Mouse (Mus musculus): ENCODE data around the gene Lrrc56. TPM values are rescaled to one million over a fixed set of nuclear protein-coding genes. Genes with fewer than 3 reads are reported as not detected.

Gene Lrrc56
- polyA plus RNA-seq, 1 experiment: 22.6 TPM

DNA sequence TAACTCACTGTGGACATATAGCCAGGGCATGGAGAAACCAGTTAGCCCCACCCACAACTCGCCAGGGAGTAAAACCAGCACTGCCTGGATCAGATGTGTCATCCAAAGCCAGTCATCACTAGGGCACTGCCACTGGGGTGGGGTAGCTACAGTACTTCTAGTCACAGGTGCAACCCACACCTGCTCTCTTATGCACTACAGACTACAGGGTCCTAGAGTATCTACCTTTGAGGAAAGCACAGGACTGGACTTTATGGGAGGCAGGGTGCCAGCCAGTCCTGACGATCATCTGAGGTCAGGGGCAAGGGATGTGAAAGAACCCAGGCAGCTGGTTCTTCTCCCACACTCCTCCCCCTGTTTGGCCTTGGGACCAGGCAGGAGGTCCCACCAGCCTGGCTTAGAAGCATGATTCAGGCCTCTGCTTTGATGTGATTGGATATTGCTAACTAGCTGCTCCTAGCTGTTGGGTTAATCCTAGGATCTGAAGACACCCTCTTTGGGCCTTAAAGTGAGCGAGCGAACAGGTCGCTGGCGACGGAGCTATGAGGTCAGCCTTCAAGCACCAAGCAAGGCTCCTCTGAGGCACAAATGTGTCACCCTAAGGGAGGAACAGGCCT is 25.9 kb upstream of the Lrrc56 start:
- Histone ChIP-seq H3K27me3 (ENCODE audit: control insufficient read depth) (no peaks in the 10 kb centered on the region), H3K9me3 (ENCODE audit: control insufficient read depth, low read length) (no peaks in the 10 kb centered on the region), H3K36me3 (ENCODE audit: control insufficient read depth) (peaks cover 32% of the 10 kb centered on the region), H3K4me1 (ENCODE audit: control insufficient read depth) (peaks cover 74% of the 10 kb centered on the region), H3K4me3 (replicated peaks) (peak overlapping the region; percentile 69)
- TF ChIP-seq GATA1 (IDR thresholded peaks at IDR 0.05; ENCODE audit: low read length) (no peak), TAL1 (IDR thresholded peaks at IDR 0.05; ENCODE audit: low read length) (no peak)

DNA sequence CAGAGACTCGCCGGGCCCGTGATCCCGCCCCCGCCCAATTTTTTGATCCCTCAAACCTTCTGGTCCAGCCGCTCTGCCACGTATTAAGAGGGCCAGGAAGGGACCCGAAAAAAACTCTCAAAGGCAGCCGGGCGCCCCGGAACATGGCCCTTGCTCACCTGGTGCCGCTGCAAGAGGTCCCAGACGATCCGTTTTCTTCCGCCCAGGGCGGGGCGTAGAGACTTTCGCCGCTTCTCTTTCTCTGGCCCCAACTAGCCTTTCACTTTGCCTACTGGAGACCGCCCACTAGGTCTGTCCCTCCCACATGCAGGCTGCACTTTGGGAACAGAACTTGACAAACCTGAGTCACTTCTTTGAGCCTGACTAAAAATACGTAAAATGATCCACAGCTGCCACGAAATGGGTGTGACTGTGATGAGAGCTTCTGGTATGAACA is 25.4 kb upstream of the Lrrc56 start:
- Histone ChIP-seq H3K4me1 (ENCODE audit: control insufficient read depth) (peaks cover 80% of the 10 kb centered on the region), H3K36me3 (ENCODE audit: control insufficient read depth) (peaks cover 26% of the 10 kb centered on the region)

DNA sequence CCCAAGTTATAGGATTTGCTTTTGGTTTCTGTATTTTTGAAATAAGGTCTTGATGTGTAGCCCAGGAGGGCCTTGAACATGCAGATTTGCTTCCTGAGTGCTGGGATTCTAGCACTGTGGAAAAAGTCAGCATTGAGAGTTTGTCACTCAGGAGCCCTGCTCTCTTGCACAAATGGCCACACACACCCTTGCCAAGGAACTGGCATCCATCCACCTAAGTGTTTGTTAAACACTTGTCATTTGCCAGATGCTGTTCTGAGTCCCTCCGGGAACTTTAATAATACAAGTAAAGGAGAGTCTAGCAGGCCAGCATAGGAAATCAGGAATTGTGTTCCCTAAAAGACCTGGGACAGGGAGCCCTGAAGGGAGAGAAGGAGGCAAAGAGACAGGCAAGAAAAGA is 24.7 kb upstream of the Lrrc56 start:
- Histone ChIP-seq H3K27me3 (ENCODE audit: control insufficient read depth) (no peaks in the 10 kb centered on the region), H3K36me3 (ENCODE audit: control insufficient read depth) (peaks cover 19% of the 10 kb centered on the region), H3K9me3 (ENCODE audit: control insufficient read depth, low read length) (no peaks in the 10 kb centered on the region), H3K4me3 (replicated peaks) (peak overlapping the region; percentile 69), H3K4me1 (ENCODE audit: control insufficient read depth) (peaks cover 78% of the 10 kb centered on the region)
- TF ChIP-seq TAL1 (IDR thresholded peaks at IDR 0.05; ENCODE audit: low read length) (no peak), GATA1 (IDR thresholded peaks at IDR 0.05; ENCODE audit: low read length) (no peak)

More for the DNA sequence above, 25.4 kb upstream of the Lrrc56 start:
- TF ChIP-seq GATA1 (IDR thresholded peaks at IDR 0.05; ENCODE audit: low read length) (no peak), TAL1 (IDR thresholded peaks at IDR 0.05; ENCODE audit: low read length) (no peak)
- H3K9me3 ChIP-seq (ENCODE audit: control insufficient read depth, low read length): no peaks in the 10 kb centered on the region
- H3K4me3 ChIP-seq (replicated peaks): peak overlapping the region; percentile 69
- H3K27me3 ChIP-seq (ENCODE audit: control insufficient read depth): no peaks in the 10 kb centered on the region

DNA sequence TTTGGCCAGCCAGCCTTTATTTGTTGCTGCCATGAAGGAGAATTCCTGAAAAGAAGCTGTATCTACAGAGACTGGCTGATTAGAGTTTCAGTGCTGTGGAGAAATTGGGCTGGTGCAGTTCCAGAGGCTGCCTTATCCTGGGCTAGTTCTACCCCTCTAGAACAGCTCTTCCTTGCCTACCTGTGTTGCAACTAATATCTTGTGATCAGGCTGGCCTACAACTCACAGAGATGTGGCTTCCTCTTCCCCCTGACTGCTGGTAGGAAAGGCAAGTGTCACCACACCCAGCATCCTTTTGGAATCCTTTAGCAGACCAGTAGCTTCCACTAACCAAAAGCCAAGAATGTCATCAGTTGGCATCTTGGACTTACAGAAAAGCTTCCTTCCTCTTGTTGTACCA is 24.1 kb upstream of the Lrrc56 start:
- Histone ChIP-seq H3K4me3 (replicated peaks) (no peak overlapping the region), H3K4me1 (ENCODE audit: control insufficient read depth) (peaks cover 73% of the 10 kb centered on the region), H3K36me3 (ENCODE audit: control insufficient read depth) (peaks cover 13% of the 10 kb centered on the region), H3K9me3 (ENCODE audit: control insufficient read depth, low read length) (no peaks in the 10 kb centered on the region), H3K27me3 (ENCODE audit: control insufficient read depth) (no peaks in the 10 kb centered on the region)
- TF ChIP-seq GATA1 (IDR thresholded peaks at IDR 0.05; ENCODE audit: low read length) (no peak), TAL1 (IDR thresholded peaks at IDR 0.05; ENCODE audit: low read length) (no peak)

DNA sequence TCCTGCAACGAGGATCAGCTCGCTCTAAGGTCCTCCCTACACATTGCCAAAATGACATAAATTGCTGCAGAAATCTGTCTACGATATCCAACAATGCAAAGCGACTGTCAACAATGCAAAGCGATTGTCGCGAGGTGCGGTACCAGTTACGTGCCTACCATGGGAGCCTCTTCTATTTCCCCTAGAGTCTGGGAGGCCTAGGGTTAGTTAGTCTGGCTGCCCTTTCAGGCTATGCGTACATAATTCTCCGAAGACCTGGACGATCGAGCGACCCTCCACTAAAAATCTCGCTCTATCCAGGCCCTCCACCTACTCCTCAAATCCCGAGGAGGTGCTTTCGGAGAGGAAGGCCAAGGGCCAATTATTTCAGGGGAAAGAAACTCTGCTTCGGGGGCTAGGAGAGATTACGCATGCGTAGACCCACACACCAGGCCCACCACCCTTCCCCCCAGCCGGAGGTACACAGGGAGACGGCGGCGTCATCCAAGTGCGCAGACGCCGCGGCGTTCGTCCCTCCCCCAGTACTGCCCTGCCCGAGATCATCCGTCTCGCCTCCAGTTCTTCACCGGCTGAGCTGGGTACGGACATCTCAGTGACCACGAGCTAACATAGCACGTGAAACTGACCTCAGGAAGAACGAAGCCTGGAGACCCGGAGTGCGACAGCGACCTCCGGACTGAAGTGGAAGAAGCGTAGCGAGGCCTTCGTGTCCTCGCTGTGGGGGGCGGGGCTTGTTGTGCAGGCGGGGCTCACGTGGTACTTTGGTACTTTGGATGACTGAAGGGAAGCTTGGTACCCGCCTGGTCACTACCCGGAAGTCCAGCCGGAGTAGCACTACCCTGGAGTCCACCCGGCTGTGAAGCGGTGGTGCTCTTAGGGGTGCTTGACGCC is 21.6 kb upstream of the Lrrc56 start, which contains the start of gene Rnh1:
Gene Rnh1, minus strand, starts transcription at position 742 of the 891 bp plus-strand sequence.
- TF ChIP-seq GATA1 (IDR thresholded peaks at IDR 0.05; ENCODE audit: low read length) (no peak), TAL1 (IDR thresholded peaks at IDR 0.05; ENCODE audit: low read length) (no peak)
- peak within 1 kb of the TSS; percentile 77 for H3K4me3 ChIP-seq (replicated peaks)
- H3K9me3 ChIP-seq (ENCODE audit: control insufficient read depth, low read length): no peaks in the 10 kb centered on the region
- peaks cover 71% of the 10 kb centered on the region for H3K4me1 ChIP-seq (ENCODE audit: control insufficient read depth)
- H3K27me3 ChIP-seq (ENCODE audit: control insufficient read depth): no peaks in the 10 kb centered on the region
- no peaks in the 10 kb centered on the region for H3K36me3 ChIP-seq (ENCODE audit: control insufficient read depth)

DNA sequence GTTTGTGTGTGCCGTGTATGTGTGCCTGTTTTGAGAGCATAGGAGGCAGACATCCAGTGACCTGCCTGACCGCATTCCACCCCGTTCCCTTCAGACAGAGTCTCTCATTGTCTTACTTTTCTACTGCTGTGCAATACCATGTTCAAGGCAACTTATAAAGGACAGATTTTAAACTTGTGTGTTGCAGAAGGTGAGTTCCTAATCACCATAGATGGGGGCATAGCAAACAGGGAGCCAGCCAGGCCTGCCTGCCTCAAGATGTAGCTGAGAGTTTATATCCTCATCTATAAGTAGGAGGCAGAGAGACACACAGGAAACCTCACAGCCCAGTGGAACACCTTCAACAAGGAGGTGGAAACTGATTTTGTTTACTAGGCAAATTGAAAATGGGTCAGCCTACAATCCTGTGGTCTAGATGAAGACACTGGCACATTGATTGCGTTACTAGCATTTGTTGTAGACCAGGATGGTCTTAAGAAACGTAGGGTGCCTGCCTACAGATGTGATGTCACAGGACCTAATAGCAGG is 20.6 kb upstream of the Lrrc56 start:
- peaks cover 2% of the 10 kb centered on the region; the same call in 1 of the 2 replicates for H3K9me3 ChIP-seq (ENCODE audit: control insufficient read depth, low read length)
- no peaks in the 10 kb centered on the region for H3K36me3 ChIP-seq (ENCODE audit: control insufficient read depth)
- TF ChIP-seq GATA1 (IDR thresholded peaks at IDR 0.05; ENCODE audit: low read length) (no peak), TAL1 (IDR thresholded peaks at IDR 0.05; ENCODE audit: low read length) (no peak)
- peaks cover 61% of the 10 kb centered on the region for H3K4me1 ChIP-seq (ENCODE audit: control insufficient read depth)
- H3K4me3 ChIP-seq (replicated peaks): peak overlapping the region; percentile 77
- H3K27me3 ChIP-seq (ENCODE audit: control insufficient read depth): peaks cover 5% of the 10 kb centered on the region

DNA sequence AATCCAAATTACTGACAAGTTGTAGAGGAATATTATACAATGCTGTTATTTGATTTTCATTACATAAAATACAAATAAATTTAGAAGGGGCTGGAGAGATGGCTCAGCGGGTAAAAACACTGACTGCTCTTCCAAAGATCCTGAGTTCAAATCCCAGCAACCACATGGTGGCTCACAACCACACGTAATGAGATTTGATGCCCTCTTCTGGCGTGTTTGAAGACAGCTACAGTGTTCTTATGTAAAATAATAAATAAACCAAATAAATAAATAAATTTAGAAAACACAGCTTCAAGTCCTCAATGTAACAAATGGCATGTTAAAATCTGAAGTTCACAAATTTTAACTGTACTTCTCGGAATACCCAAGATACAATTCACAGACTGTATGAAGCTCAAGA is 18.9 kb upstream of the Lrrc56 start:
- no peak for TF ChIP-seq GATA1 (IDR thresholded peaks at IDR 0.05; ENCODE audit: low read length)
- Histone ChIP-seq H3K9me3 (ENCODE audit: control insufficient read depth, low read length) (peaks cover 2% of the 10 kb centered on the region; the same call in 1 of the 2 replicates), H3K36me3 (ENCODE audit: control insufficient read depth) (no peaks in the 10 kb centered on the region), H3K4me1 (ENCODE audit: control insufficient read depth) (peaks cover 44% of the 10 kb centered on the region), H3K4me3 (replicated peaks) (no peak overlapping the region), H3K27me3 (ENCODE audit: control insufficient read depth) (peaks cover 5% of the 10 kb centered on the region)

DNA sequence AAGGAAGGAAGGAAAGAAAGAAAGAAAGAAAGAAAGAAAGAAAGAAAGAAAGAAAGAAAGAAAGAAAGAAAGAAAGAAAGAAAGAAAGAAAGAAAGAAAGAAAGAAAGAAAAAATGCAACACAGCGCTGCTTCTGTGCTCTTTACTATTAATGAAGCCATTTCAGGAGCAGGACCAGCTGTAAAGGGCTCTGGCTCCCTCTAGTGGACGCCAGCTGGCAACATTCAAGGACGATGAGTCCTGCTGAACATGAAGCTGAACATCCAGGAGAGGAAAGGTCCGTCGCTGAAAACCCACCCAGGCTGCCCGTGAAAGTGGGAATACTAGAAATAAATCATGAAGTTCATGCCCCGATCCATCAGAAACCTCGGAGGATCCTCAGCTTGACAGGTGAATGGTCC is 17.8 kb upstream of the Lrrc56 start:
- Histone ChIP-seq H3K27me3 (ENCODE audit: control insufficient read depth) (peaks cover 5% of the 10 kb centered on the region), H3K4me1 (ENCODE audit: control insufficient read depth) (peaks cover 33% of the 10 kb centered on the region), H3K9me3 (ENCODE audit: control insufficient read depth, low read length) (peaks cover 2% of the 10 kb centered on the region; the same call in 1 of the 2 replicates), H3K4me3 (replicated peaks) (no peak overlapping the region), H3K36me3 (ENCODE audit: control insufficient read depth) (no peaks in the 10 kb centered on the region)
- TF ChIP-seq TAL1 (IDR thresholded peaks at IDR 0.05; ENCODE audit: low read length) (no peak), GATA1 (IDR thresholded peaks at IDR 0.05; ENCODE audit: low read length) (no peak)

DNA sequence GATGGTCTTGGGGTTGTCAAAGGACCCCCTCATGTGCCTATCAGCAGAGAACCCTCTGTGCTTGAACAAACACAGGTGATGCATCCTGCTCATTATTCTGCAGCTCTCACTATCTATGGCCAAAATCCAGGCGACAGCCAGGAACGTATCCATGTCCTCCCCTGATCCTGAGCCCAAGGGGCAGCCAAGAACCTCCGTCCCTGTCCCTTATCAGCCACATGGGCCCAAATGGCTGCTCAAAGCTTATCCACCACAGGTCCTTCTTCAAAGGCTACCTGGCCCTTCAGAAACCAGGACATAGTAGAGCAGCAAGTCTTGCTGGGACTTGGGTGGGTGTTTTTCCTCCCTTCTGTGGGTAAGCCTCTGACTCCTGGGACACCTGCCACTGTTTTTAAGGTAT is 5.8 kb upstream of the Lrrc56 start:
- Histone ChIP-seq H3K9me3 (ENCODE audit: control insufficient read depth, low read length) (no peaks in the 10 kb centered on the region), H3K4me3 (replicated peaks) (no peak overlapping the region), H3K36me3 (ENCODE audit: control insufficient read depth) (peaks cover 54% of the 10 kb centered on the region), H3K27me3 (ENCODE audit: control insufficient read depth) (no peaks in the 10 kb centered on the region), H3K4me1 (ENCODE audit: control insufficient read depth) (peaks cover 46% of the 10 kb centered on the region)
- TF ChIP-seq TAL1 (IDR thresholded peaks at IDR 0.05; ENCODE audit: low read length): no peak
- no peak for TF ChIP-seq GATA1 (IDR thresholded peaks at IDR 0.05; ENCODE audit: low read length)
